Mouse (Mus musculus) adrenal gland, postnatal 4 days (tissue): ENCODE measurements around the gene Reep6. TPM values are rescaled to one million over a fixed set of nuclear protein-coding genes. Genes with fewer than 3 reads are reported as not detected.

Experiments used
- DNase-seq, 2 experiments: peaks; one replicate each; pipeline ENCODE4 v3.0.0; 2021 to 2022; ENCODE audit warnings: low spot score in 2 of 2, mixed read lengths in 2 of 2
- microRNA-seq: library from miRNA; unstranded; fragments of <30 nt; microRNA quantifications from one replicate; pipeline ENCODE4 v1.2.0, GENCODE M21; 2021
- total RNA-seq, 2 experiments: library from RNA; stranded (reverse); gene quantifications; 2 replicates each; pipeline ENCODE4 v1.2.3; 2021

Gene Reep6
- total RNA-seq, 2 experiments from 2014 or later, result 13.1 to 26.7 TPM

DNA sequence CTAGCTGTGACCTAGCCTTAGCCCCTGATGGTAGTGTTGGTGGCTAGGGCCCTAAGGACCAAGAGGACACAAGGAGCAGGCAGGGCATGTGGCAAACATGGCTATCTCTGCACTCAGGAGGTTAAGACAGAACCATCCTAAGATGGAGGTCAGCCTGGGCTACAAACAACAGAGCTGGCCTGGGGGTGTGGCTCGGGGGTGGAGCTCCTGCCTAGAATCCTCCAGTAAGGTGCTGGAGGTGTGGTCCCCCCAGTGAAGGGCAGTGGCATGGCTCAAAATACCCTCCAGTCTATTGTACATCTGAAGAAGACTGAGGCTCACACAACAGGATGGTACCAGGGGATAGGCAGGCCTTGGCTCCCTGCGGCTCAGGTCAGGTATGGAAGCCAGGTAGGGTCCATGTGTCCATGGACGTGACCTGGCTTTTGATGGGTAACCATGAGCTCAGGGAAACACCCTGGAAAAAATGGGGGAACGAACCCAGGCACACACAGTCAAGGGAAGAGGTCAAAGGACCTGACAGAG is 54.4 kb downstream of the Reep6 start:
- no peak for DNase-seq

DNA sequence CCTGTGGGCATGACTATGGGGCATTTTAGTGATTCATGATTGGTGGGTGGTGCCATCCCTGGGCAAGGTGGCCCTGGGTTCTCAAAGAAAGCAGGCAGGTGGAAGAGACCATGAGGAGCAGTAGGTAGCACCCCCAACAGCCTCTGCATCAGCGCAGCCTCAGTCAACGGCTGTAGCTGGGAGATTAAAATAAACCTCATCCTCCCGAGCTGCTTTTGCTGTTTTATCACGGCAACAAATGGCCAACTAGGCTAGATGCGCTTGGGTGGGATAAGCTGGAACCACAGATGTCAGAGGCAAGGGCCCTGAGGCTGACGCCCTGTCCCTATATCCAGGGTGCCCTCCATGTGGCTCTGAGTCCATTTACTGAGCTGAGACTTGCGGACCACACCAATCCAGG is 55.0 kb downstream of the Reep6 start:
- no peak for DNase-seq

DNA sequence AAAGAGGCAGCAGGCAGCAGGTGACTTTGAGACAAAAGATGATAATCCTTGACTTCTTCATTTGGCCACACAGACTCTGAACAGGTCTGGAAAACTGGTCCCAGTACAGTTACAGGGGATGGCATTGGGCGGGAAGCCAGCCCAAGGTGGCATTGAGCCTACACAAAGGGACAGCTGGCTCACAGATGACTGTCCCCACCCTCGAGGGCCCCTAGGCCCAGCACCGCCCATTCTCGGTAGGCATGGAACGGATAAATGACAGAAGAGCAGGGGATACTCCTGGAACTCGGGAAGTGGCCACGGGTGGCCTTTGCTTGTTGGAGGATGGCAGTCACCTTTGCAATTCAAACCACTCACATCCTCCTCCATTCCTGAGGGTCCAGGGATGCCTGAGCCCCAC is 55.6 kb downstream of the Reep6 start:
- DNase-seq, result no peak

Small RNA genes lying within 50 kb of the gene (microRNA-seq; reads per million reads assigned to microRNA genes)
- not detected for gene Gm22721

Other genes with a start within 250 kb of the Reep6 start
- gene Sbno2, start 224.4 kb upstream of the Reep6 start, total RNA-seq, result 10 to 100 TPM; 51.7 to 53.2 TPM
- gene Stk11, start 214.2 kb upstream of the Reep6 start, total RNA-seq, result 100 to 1,000 TPM; 130 to 139 TPM
- gene Atp5d, start 191.3 kb upstream of the Reep6 start, total RNA-seq, result 100 to 1,000 TPM; 401 to 425 TPM
- 10 to 100 TPM; 49.1 to 72.7 TPM for gene Cbarp, start 189.1 kb upstream of the Reep6 start, total RNA-seq
- gene Midn, start 181.7 kb upstream of the Reep6 start, total RNA-seq, result 100 to 1,000 TPM; 113 to 124 TPM
- gene Cirbp, start 164.0 kb upstream of the Reep6 start, total RNA-seq, result 100 to 1,000 TPM; 296 to 322 TPM
- gene 1600002K03Rik, start 157.0 kb upstream of the Reep6 start, total RNA-seq, result 1 to 10 TPM; 7.5 to 8.8 TPM
- 1 to 10 TPM; 6.5 to 7.5 TPM for gene Efna2, start 150.5 kb upstream of the Reep6 start, total RNA-seq
- gene Mum1, start 103.5 kb upstream of the Reep6 start, total RNA-seq, result 10 to 100 TPM; 48.9 to 50.4 TPM
- 100 to 1,000 TPM; 208 to 225 TPM for gene Ndufs7, start 80.8 kb upstream of the Reep6 start, total RNA-seq
- 100 to 1,000 TPM; 181 to 214 TPM for gene Gamt, start 68.9 kb upstream of the Reep6 start, total RNA-seq
- 100 to 1,000 TPM; 180 to 181 TPM for gene Dazap1, start 68.5 kb upstream of the Reep6 start, total RNA-seq
- gene Rps15, start 37.5 kb upstream of the Reep6 start, total RNA-seq, result 1,000 to 10,000 TPM; 1,413 to 1,504 TPM
- gene Apc2, start 34.0 kb upstream of the Reep6 start, total RNA-seq, result 10 to 100 TPM in 1 of 2 experiments, 1 to 10 TPM in 1; 9.9 to 10.4 TPM
- gene 2310011J03Rik, start 9.4 kb upstream of the Reep6 start, total RNA-seq, result 10 to 100 TPM; 30.8 to 31.2 TPM
- gene Pcsk4, start 455 bp upstream of the Reep6 start, total RNA-seq, result 1 to 10 TPM; 7.7 to 7.8 TPM
- gene Adamtsl5, start 18.5 kb downstream of the Reep6 start, total RNA-seq, result 10 to 100 TPM; 12.8 to 13.2 TPM
- gene Plk5, start 26.5 kb downstream of the Reep6 start, total RNA-seq, result under 1 TPM in 1 of 2 experiments, not detected in 1; 0.36 TPM
- gene Mex3d, start 57.7 kb downstream of the Reep6 start, total RNA-seq, result 10 to 100 TPM; 25.4 to 26.7 TPM
- 100 to 1,000 TPM; 142 to 147 TPM for gene Mbd3, start 69.6 kb downstream of the Reep6 start, total RNA-seq
- gene Uqcr11, start 76.9 kb downstream of the Reep6 start, total RNA-seq, result 100 to 1,000 TPM; 535 to 613 TPM
- gene Tcf3, start 103.7 kb downstream of the Reep6 start, total RNA-seq, result 100 to 1,000 TPM; 112 to 116 TPM
- gene Onecut3, start 164.9 kb downstream of the Reep6 start, total RNA-seq, result not detected
- gene Atp8b3, start 209.2 kb downstream of the Reep6 start, total RNA-seq, result under 1 TPM; 0.50 to 0.82 TPM
- gene Rexo1, start 231.6 kb downstream of the Reep6 start, total RNA-seq, result 10 to 100 TPM; 71.7 to 78.9 TPM
- 10 to 100 TPM; 14.2 to 16.5 TPM for gene Klf16, start 247.4 kb downstream of the Reep6 start, total RNA-seq